In the genomic region with DNA sequence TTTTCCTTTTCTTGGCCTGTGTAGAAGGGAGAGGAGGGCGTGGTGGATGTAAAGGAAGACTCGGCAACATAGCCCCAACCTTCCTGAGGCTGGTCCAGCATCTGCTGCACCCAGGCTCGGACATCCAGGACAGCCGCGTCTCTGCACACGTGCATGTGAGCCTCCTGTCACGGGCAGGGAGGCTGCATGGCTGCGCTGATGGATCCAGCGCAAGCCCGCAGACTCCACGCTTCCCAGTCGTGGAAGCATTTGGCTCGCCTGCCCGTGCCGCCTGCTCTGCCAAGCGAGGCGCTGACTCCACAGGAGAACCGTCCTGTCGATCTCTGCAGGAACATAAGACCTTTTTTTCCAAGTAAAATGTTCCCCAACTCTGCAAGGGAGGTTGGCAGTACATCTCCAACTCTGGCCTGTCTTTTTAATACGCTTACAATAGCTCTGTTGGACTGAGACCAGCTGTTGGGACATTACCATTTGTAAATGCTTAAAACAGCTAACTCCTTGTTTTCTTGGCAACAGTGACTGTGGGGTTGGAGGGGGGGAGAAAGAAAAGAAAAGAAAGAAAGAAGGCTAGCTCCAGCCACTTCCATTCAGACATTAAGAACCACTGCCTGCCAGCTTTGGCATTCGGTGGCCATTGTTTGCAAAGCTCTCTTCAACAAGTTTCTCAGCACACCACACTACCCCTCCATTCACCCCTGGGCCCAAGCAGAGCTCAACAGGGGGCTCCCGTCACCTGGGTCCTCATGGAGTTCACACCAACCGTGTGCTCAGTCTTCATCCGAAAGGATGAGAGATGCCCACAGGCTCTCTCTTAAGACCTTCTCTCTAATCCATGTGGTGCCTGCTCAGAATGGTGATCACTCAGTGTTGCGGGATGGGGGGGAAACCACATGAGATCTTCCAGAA, we compare ENCODE assay signal across 8 mouse cellular contexts.
DNase-seq lines count a peak whose midpoint lies in the region; ATAC-seq lines count a peak whose summit lies in the region.

No protein-coding gene starts in this region.

- ATAC-seq in intestine, embryonic 14.5 days (replicated peaks; ENCODE audit: low FRiP score, low TSS enrichment, low read depth): no peak
- ATAC-seq in intestine, embryonic 15.5 days: no peak
- ATAC-seq in embryonic facial prominence, embryonic 11.5 days (replicated peaks; ENCODE audit: insufficient number of reproducible peaks, low FRiP score, low TSS enrichment, low read depth): peak; percentile 34; the same call in 1 of the 2 replicates
- ATAC-seq in hindbrain, embryonic 12.5 days (ENCODE audit: low FRiP score): peak; percentile 81
- peak; percentile 51; the same call in 1 of the 2 replicates for ATAC-seq in limb, embryonic 13.5 days (ENCODE audit: low FRiP score, low read depth)
- ATAC-seq in erythroblast, adult 5-6 weeks (replicated peaks; ENCODE audit: low FRiP score, poor library complexity, severe bottlenecking): no peak

- no peaks in the 10 kb centered on the region for H3K36me3 ChIP-seq in intestine, embryonic 14.5 days (ENCODE audit: control insufficient read depth, insufficient read depth, low read length)
- no peaks in the 10 kb centered on the region for H3K36me3 ChIP-seq in intestine, embryonic 15.5 days
- no peaks in the 10 kb centered on the region for H3K36me3 ChIP-seq in embryonic facial prominence, embryonic 11.5 days (replicated peaks; ENCODE audit: control insufficient read depth, insufficient read depth, low read depth, low read length)
- H3K36me3 ChIP-seq in hindbrain, embryonic 12.5 days: no peaks in the 10 kb centered on the region
- no peaks in the 10 kb centered on the region for H3K36me3 ChIP-seq in limb, embryonic 13.5 days

- H3K4me3 ChIP-seq in intestine, embryonic 14.5 days (ENCODE audit: low read depth, low read length): no peak overlapping the region
- H3K4me3 ChIP-seq in intestine, embryonic 15.5 days (replicated peaks): no peak overlapping the region
- no peak overlapping the region for H3K4me3 ChIP-seq in embryonic facial prominence, embryonic 11.5 days (ENCODE audit: low read depth, low read length)
- no peak overlapping the region for H3K4me3 ChIP-seq in hindbrain, embryonic 12.5 days
- H3K4me3 ChIP-seq in limb, embryonic 13.5 days: no peak overlapping the region

- 62% methylated on average over 25 of the region's 25 CpGs for WGBS in intestine, embryonic 14.5 days
- WGBS in intestine, embryonic 15.5 days: 65% methylated on average over 25 of the region's 25 CpGs
- WGBS in embryonic facial prominence, embryonic 11.5 days: 55% methylated on average over 25 of the region's 25 CpGs
- WGBS in hindbrain, embryonic 12.5 days: 38% methylated on average over 25 of the region's 25 CpGs
- WGBS in limb, embryonic 13.5 days: 65% methylated on average over 25 of the region's 25 CpGs

- no peak overlapping the region for H3K9ac ChIP-seq in intestine, embryonic 14.5 days (ENCODE audit: low read length)
- H3K9ac ChIP-seq in intestine, embryonic 15.5 days: no peak overlapping the region
- no peak overlapping the region for H3K9ac ChIP-seq in embryonic facial prominence, embryonic 11.5 days (replicated peaks; ENCODE audit: low read length)
- peak overlapping the region; percentile 35; the same call in 1 of the 2 replicates for H3K9ac ChIP-seq in hindbrain, embryonic 12.5 days
- peak overlapping the region; percentile 31; the same call in 1 of the 2 replicates for H3K9ac ChIP-seq in limb, embryonic 13.5 days

- no peak overlapping the region for H3K27ac ChIP-seq in intestine, embryonic 14.5 days (ENCODE audit: low read depth)
- no peak overlapping the region for H3K27ac ChIP-seq in intestine, embryonic 15.5 days
- H3K27ac ChIP-seq in embryonic facial prominence, embryonic 11.5 days (replicated peaks; ENCODE audit: low read depth, low read length): no peak overlapping the region
- H3K27ac ChIP-seq in hindbrain, embryonic 12.5 days: peak overlapping the region; percentile 45
- H3K27ac ChIP-seq in limb, embryonic 13.5 days: no peak overlapping the region

- no peaks in the 10 kb centered on the region for H3K27me3 ChIP-seq in intestine, embryonic 14.5 days (replicated peaks; ENCODE audit: control insufficient read depth, insufficient read depth, low read length)
- no peaks in the 10 kb centered on the region for H3K27me3 ChIP-seq in intestine, embryonic 15.5 days (replicated peaks)
- H3K27me3 ChIP-seq in embryonic facial prominence, embryonic 11.5 days (ENCODE audit: control insufficient read depth, insufficient read depth, low read length): no peaks in the 10 kb centered on the region
- H3K27me3 ChIP-seq in hindbrain, embryonic 12.5 days: no peaks in the 10 kb centered on the region
- H3K27me3 ChIP-seq in limb, embryonic 13.5 days: no peaks in the 10 kb centered on the region

- H3K9me3 ChIP-seq in intestine, embryonic 14.5 days (ENCODE audit: control insufficient read depth, low read length): no peaks in the 10 kb centered on the region
- no peaks in the 10 kb centered on the region for H3K9me3 ChIP-seq in intestine, embryonic 15.5 days
- H3K9me3 ChIP-seq in embryonic facial prominence, embryonic 11.5 days (replicated peaks; ENCODE audit: control insufficient read depth, low read length): no peaks in the 10 kb centered on the region
- H3K9me3 ChIP-seq in hindbrain, embryonic 12.5 days (replicated peaks): no peaks in the 10 kb centered on the region
- no peaks in the 10 kb centered on the region for H3K9me3 ChIP-seq in limb, embryonic 13.5 days

- H3K4me1 ChIP-seq in intestine, embryonic 14.5 days (replicated peaks; ENCODE audit: control insufficient read depth, insufficient read depth, low read length): no peaks in the 10 kb centered on the region
- no peaks in the 10 kb centered on the region for H3K4me1 ChIP-seq in intestine, embryonic 15.5 days (replicated peaks)
- no peaks in the 10 kb centered on the region for H3K4me1 ChIP-seq in embryonic facial prominence, embryonic 11.5 days (ENCODE audit: control insufficient read depth, insufficient read depth, low read length)
- H3K4me1 ChIP-seq in hindbrain, embryonic 12.5 days: peaks cover 26% of the 10 kb centered on the region
- H3K4me1 ChIP-seq in limb, embryonic 13.5 days: peaks cover 11% of the 10 kb centered on the region

- 0 out of 2 replicates have a peak overlapping the region, but pooled peaks have one; percentile 11 for H3K4me2 ChIP-seq in intestine, embryonic 14.5 days (ENCODE audit: low read length)
- H3K4me2 ChIP-seq in intestine, embryonic 15.5 days (replicated peaks): no peak overlapping the region
- H3K4me2 ChIP-seq in embryonic facial prominence, embryonic 11.5 days (ENCODE audit: low read depth, low read length): no peak overlapping the region
- H3K4me2 ChIP-seq in hindbrain, embryonic 12.5 days (replicated peaks): peak overlapping the region; percentile 37
- peak overlapping the region; percentile 40 for H3K4me2 ChIP-seq in limb, embryonic 13.5 days (replicated peaks)

- DNase-seq in intestine, embryonic 14.5 days (ENCODE audit: low spot score): no peak
- DNase-seq in embryonic facial prominence, embryonic 11.5 days (ENCODE audit: low spot score): no peak
- peak; percentile 50 for DNase-seq in right cerebral cortex, postnatal 14 days
- DNase-seq in adrenal gland, postnatal 36 days: no peak

Comparison
In these comparisons a context has a peak if more than half of its experiments do, and no peak if none do; other contexts are left out.
1. H3K4me2 ChIP-seq: peak in intestine, embryonic 14.5 days (single experiment), hindbrain, embryonic 12.5 days (single experiment) and limb, embryonic 13.5 days (single experiment); none in intestine, embryonic 15.5 days (single experiment) and embryonic facial prominence, embryonic 11.5 days (single experiment).
2. ATAC-seq: peak in embryonic facial prominence, embryonic 11.5 days (single experiment), hindbrain, embryonic 12.5 days (single experiment) and limb, embryonic 13.5 days (single experiment); none in intestine, embryonic 14.5 days (single experiment), intestine, embryonic 15.5 days (single experiment) and erythroblast, adult 5-6 weeks (single experiment).
3. H3K9ac ChIP-seq: peak in hindbrain, embryonic 12.5 days (single experiment) and limb, embryonic 13.5 days (single experiment); none in intestine, embryonic 14.5 days (single experiment), intestine, embryonic 15.5 days (single experiment) and embryonic facial prominence, embryonic 11.5 days (single experiment).